Mouse (Mus musculus) B cell, adult (primary cell): Measurements from ENCODE around the gene Nat8f6. TPM values are rescaled to one million over a fixed set of nuclear protein-coding genes. Genes with fewer than 3 reads are reported as not detected.

ENCODE experiments used
- total RNA-seq: library from RNA; stranded (reverse); gene quantifications from 4 replicates; pipeline ENCODE4 v1.2.4, GENCODE M21; 2023; ENCODE audit not compliant: inconsistent age

Gene Nat8f6
- not detected in 4 replicates for total RNA-seq

GRCm38 (mm10) chr6:85820837-85821236 is at the start of gene Nat8f6, which contains the start of gene Nat8f5:
TSS of gene Nat8f6 (minus strand) at chr6:85820954.
TSS of gene Nat8f5 (minus strand) at chr6:85820972.

GRCm38 (mm10) chr6:85869006-85869405 is 48.3 kb upstream of the Nat8f6 start, which contains the start of gene Nat8f2:
TSS of gene Nat8f2 (minus strand) at chr6:85869158.

GRCm38 (mm10) chr6:85831796-85832321 is 11.1 kb upstream of the Nat8f6 start, which contains the start of gene Nat8:
TSS of gene Nat8 (minus strand) at chr6:85832082.

DNA sequence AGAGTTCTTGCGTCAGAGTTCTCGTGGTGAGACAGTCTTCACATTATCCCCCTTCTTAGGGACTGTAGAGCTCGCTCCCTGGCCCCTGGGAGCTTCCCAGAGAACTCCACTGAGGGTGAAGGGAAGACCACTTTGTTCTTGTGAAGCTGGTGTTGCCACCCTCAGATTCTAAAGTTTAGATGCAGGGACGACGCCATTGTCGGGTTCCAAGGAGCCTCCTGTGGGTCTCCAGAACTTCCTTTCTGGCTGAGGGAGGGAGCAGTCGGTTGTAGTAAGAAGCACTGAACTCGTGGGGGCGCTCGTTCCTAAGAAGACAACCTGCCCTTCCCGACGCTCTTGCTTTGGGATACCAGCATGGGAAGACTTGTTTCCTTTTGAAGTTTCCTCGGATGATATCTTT is 55.2 kb downstream of the Nat8f6 start, which contains the start of gene Nat8f3:
Gene Nat8f3, minus strand, starts transcription at position 223 of the 400 bp plus-strand sequence.

Other genes with a start within 250 kb of the Nat8f6 start
- gene Alms1, start 233.4 kb downstream of the Nat8f6 start, total RNA-seq, result 4.5 to 5.8 TPM (median 5.3 TPM) in 4 replicates
- not detected in 4 replicates for gene Nat8f7, start 107.7 kb downstream of the Nat8f6 start, total RNA-seq
- gene Nat8f3, start 55.2 kb downstream of the Nat8f6 start, total RNA-seq, result not detected in 4 replicates
- not detected in 4 replicates for gene Nat8f5, start within 50 bp of the Nat8f6 start, total RNA-seq
- gene Nat8, start 11.1 kb upstream of the Nat8f6 start, total RNA-seq, result not detected in 4 replicates
- gene Nat8f2, start 48.2 kb upstream of the Nat8f6 start, total RNA-seq, result 0.16 TPM in 1 of 4 replicates, not detected in the others
- 1.6 to 4.6 TPM (median 2.6 TPM) in 4 replicates for gene Nat8f4, start 83.9 kb upstream of the Nat8f6 start, total RNA-seq
- 15.3 to 19.3 TPM (median 17.7 TPM) in 4 replicates for gene Tprkb, start 90.9 kb upstream of the Nat8f6 start, total RNA-seq
- 2.1 to 4.3 TPM (median 3.7 TPM) in 4 replicates for gene Nat8f1, start 94.7 kb upstream of the Nat8f6 start, total RNA-seq
- gene Dusp11, start 140.7 kb upstream of the Nat8f6 start, total RNA-seq, result 198 to 224 TPM (median 216 TPM) in 4 replicates
- gene Figla, start 195.2 kb upstream of the Nat8f6 start, total RNA-seq, result not detected in 4 replicates
- not detected in 4 replicates for gene Add2, start 207.7 kb upstream of the Nat8f6 start, total RNA-seq